Mouse (Mus musculus) limb, embryonic 14.5 days (tissue): ENCODE results near the gene Nme7. TPM values are rescaled to one million over a fixed set of nuclear protein-coding genes. Genes with fewer than 3 reads are reported as not detected.

Source experiments
- ATAC-seq: fragments of 200-750 bp; cut with Nextera tagmentation; 2 replicates; pipeline ENCODE4 v1.8.0; 2017; ENCODE audit warnings: low read depth, moderate number of reproducible peaks, moderate TSS enrichment; ENCODE audit not compliant: low FRiP score
- DNase-seq: peaks from one replicate; pipeline ENCODE4 v3.0.0-alpha.2; 2015; ENCODE audit warnings: low spot score
- H3K27ac ChIP-seq: fragments of 300-500 bp; sonication (generic); replicated peaks from 2 replicates; pipeline ENCODE4 v1.5.1; 2014; ENCODE audit warnings: low read depth, mild to moderate bottlenecking, low read length, moderate library complexity, mixed read lengths
- H3K27me3 ChIP-seq: fragments of 300-500 bp; sonication (generic); 2 replicates; pipeline ENCODE4 v1.6.1; 2014; ENCODE audit warnings: low read length, mixed read lengths; ENCODE audit not compliant: control insufficient read depth, insufficient read depth
- H3K36me3 ChIP-seq: fragments of 300-500 bp; sonication (generic); 2 replicates; pipeline ENCODE4 v1.6.1; 2014; ENCODE audit warnings: mild to moderate bottlenecking, low read length, moderate library complexity, mixed read lengths; ENCODE audit not compliant: control insufficient read depth, insufficient read depth
- H3K4me1 ChIP-seq: fragments of 300-500 bp; sonication (generic); 2 replicates; pipeline ENCODE4 v1.6.1; 2014; ENCODE audit warnings: antibody characterized with exemption, low read length, mixed read lengths; ENCODE audit not compliant: control insufficient read depth, insufficient read depth
- H3K4me2 ChIP-seq: fragments of 300-500 bp; sonication (generic); replicated peaks from 2 replicates; pipeline ENCODE4 v1.6.1; 2014; ENCODE audit warnings: low read depth, mild to moderate bottlenecking, low read length, moderate library complexity; ENCODE audit not compliant: severe bottlenecking
- H3K4me3 ChIP-seq: fragments of 300-500 bp; sonication (generic); replicated peaks from 2 replicates; pipeline ENCODE4 v1.5.1; 2014; ENCODE audit warnings: low read length
- H3K9ac ChIP-seq: fragments of 300-500 bp; sonication (generic); 2 replicates; pipeline ENCODE4 v1.6.1; 2014; ENCODE audit warnings: mild to moderate bottlenecking, low read depth, low read length, moderate library complexity; ENCODE audit not compliant: severe bottlenecking
- H3K9me3 ChIP-seq: fragments of 300-500 bp; sonication (generic); 2 replicates; pipeline ENCODE4 v1.6.1; 2016; ENCODE audit warnings: low read length; ENCODE audit not compliant: control insufficient read depth
- POLR2A ChIP-seq: fragments of 200-500 bp; IDR thresholded peaks from 2 replicates; pipeline ENCODE4 v1.8.0; 2012; ENCODE audit warnings: inconsistent platforms, mild to moderate bottlenecking, moderate library complexity, borderline replicate concordance; ENCODE audit not compliant: insufficient read depth, insufficient read length; ENCODE audit errors: extremely low read depth
- WGBS: fragments of 180-500 bp; shearing (Covaris S2); extraction: QIAGEN DNeasy Blood & Tissue Kit; methylation state at CpG from one replicate; pipeline ENCODE4 v1.1.7; 2014; 5-methylcytosine and 5-hydroxymethylcytosine counted together
- polyA plus RNA-seq, 2 experiments: library from polyadenylated mRNA; depleted of rRNA in 1 of 2; stranded (reverse) in 1 of 2; unstranded in 1 of 2; fragments of >200 nt; fragmentation: Nextera tagmentation in 1 of 2; extraction: Ambion mirVana in 1 of 2; gene quantifications; 2 replicates each; pipeline versions ENCODE4 v1.2.1 to v1.2.3; 2012 to 2014

Nme7 gene
- polyA plus RNA-seq, 2 experiments = 22.1 to 31.2 TPM

DNA sequence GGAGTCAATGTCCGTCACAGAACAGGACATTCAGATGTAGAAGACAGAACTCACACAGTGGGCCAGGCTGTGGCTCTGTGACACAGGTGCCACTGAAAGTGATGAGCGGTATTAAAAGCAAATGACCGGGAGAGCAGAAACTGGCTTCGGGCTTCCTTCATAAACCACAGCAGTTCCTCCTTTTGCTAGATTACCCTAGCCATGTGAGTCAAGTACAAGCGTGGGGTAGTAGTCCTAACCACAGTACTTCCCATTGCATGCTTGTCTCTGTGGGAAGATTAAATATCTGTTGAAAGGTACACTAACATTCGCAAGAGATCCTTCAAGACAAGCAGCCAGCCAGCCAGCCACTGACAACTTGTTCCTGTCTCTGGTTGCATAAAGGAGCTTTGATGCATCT is 136.3 kb downstream of the Nme7 start:
- Histone ChIP-seq H3K4me3 (no peak overlapping the region), H3K27me3 (no peaks in the 10 kb centered on the region), H3K9me3 (no peaks in the 10 kb centered on the region), H3K4me2 (no peak overlapping the region), H3K36me3 (peaks cover 12% of the 10 kb centered on the region), H3K4me1 (no peaks in the 10 kb centered on the region), H3K9ac (no peak overlapping the region), H3K27ac (no peak overlapping the region)
- WGBS = 91% methylated on average over 6 of the region's 6 CpGs
- no peak for TF ChIP-seq POLR2A
- ATAC-seq = no peak
- no peak for DNase-seq

DNA sequence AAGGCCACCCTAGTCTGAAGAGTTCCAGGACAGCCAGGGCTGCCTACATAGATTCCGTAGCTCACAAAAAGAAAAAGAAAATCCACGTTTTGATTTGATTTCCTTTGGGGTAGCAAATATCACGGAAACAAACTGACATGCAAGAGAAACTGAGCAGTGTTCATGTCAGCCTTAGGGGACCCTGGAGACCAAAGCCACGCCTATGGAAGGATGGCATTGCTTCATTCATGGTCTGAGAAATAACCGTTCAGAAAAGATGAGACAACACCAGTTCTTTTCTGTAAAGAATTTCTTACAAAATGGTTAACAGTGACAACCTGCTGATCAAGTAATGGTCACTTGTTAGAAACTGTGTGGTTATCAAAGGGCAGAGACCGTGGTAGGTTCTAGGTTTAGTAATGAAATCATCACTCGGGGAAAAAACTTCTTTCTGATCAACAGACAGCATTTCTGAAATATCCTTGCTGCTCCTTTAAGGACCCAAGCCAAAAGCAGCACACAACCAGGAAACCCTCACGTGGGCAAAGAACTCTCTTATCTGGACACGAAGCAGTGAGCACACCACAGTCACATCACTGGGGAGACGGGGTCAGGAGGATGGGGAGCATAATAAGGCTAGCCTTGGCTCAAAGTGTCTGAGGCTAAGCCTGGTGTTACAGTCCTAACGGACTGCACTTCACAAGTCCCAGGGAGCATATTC is 136.9 kb downstream of the Nme7 start:
- no peaks in the 10 kb centered on the region for H3K27me3 ChIP-seq
- no peak for DNase-seq
- no peak for ATAC-seq
- no peak overlapping the region for H3K27ac ChIP-seq
- H3K9me3 ChIP-seq = no peaks in the 10 kb centered on the region
- 87% methylated on average over 11 of the region's 11 CpGs for WGBS
- TF ChIP-seq POLR2A = no peak
- H3K9ac ChIP-seq = no peak overlapping the region
- no peaks in the 10 kb centered on the region for H3K4me1 ChIP-seq
- H3K4me3 ChIP-seq = no peak overlapping the region
- peaks cover 12% of the 10 kb centered on the region for H3K36me3 ChIP-seq
- no peak overlapping the region for H3K4me2 ChIP-seq

DNA sequence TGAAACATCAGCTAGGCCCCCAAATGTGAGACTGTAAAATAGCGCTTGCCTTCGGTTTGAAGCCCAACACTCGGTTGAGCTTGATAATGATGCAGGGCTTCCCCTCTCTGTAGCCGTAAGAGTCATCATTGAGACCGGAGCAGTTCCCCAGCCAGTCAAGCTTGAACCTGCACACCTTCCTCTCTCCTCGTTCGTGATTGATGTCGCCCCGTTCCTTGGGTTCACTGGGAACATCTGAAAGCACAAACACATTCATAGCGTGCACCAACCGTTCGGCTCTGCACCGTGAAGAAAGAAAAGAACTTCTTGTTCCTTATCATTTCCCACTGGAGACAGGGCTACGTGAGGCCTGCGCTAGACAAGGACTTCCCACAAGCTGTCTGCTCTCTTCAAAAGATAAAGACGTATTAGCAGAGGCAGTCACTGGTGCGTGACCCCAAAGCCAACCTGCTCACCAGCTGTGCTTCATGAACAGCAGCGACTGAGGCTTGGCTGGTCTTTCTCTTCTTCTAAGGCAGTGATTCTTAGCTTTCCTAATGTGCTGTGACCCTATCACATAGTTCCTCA is 137.6 kb downstream of the Nme7 start:
- no peak for TF ChIP-seq POLR2A
- 75% methylated on average over 18 of the region's 18 CpGs for WGBS

DNA sequence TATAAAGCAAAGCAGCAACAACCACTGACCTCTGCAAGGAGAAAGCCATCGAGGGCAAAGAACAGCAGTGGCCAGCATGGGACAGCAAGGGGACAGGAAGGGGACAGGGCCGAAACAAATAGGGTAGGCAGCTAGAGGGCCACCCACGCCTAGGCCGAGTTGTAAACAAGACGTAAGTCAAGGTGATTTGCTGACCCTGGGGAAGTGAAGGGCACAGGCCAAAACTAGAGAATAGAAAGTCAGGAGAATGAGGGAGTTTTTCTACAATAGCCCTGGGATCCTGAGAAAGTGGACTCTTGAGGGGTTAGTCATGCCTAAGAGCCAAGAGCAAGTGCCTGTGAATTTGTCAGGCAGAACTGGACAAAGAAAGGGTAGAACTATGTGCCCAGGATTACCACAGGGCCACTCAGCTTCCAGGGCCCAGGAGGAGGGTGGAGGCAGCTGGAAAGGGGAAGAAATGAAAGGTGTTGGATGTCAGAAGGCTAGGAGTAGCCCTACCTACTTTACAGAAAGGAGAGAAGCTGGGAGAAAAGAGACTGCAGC is 141.8 kb downstream of the Nme7 start:
- TF ChIP-seq POLR2A = no peak
- DNase-seq (no peak), ATAC-seq (no peak)
- WGBS = 74% methylated on average over 5 of the region's 5 CpGs
- no peaks in the 10 kb centered on the region; the same call in 1 of the 2 replicates for H3K36me3 ChIP-seq
- no peak overlapping the region for H3K4me3 ChIP-seq
- no peaks in the 10 kb centered on the region for H3K4me1 ChIP-seq
- H3K27me3 ChIP-seq = no peaks in the 10 kb centered on the region
- no peaks in the 10 kb centered on the region for H3K9me3 ChIP-seq
- H3K4me2 ChIP-seq = no peak overlapping the region
- H3K27ac ChIP-seq = no peak overlapping the region
- H3K9ac ChIP-seq = no peak overlapping the region

More for the DNA sequence above, 137.6 kb downstream of the Nme7 start:
- Histone ChIP-seq H3K4me3 (no peak overlapping the region), H3K36me3 (peaks cover 12% of the 10 kb centered on the region), H3K4me1 (no peaks in the 10 kb centered on the region), H3K9me3 (no peaks in the 10 kb centered on the region), H3K27ac (no peak overlapping the region), H3K4me2 (no peak overlapping the region), H3K9ac (no peak overlapping the region), H3K27me3 (no peaks in the 10 kb centered on the region)
- ATAC-seq (no peak), DNase-seq (no peak)

DNA sequence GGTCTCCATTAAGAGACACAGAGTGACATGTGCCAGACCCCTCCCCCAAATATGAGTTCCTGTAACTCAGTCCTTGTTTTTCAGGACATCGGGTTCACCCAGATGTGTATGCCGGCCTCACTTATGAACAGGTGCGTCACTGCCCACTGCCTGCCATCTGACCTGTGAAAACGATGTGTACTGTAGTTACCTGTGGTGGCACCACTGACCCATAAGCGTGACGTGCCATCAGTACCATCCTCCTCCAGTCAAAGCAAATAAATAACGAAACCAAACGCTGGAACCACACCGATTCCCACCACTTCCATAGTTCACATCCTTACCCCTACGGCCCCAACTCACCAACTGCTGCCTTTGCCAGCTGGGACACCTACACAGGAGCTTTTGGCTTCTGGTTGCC is 142.6 kb downstream of the Nme7 start:
- no peaks in the 10 kb centered on the region; the same call in 1 of the 2 replicates for H3K36me3 ChIP-seq
- H3K9ac ChIP-seq = no peak overlapping the region
- no peak for DNase-seq
- H3K9me3 ChIP-seq = no peaks in the 10 kb centered on the region
- no peaks in the 10 kb centered on the region for H3K27me3 ChIP-seq
- WGBS = 91% methylated on average over 10 of the region's 10 CpGs
- no peak overlapping the region for H3K27ac ChIP-seq
- no peak overlapping the region for H3K4me3 ChIP-seq
- no peak overlapping the region for H3K4me2 ChIP-seq
- ATAC-seq = no peak
- TF ChIP-seq POLR2A = no peak
- H3K4me1 ChIP-seq = no peaks in the 10 kb centered on the region
